Mouse (Mus musculus) layer of hippocampus, adult 2 months (tissue): ENCODE measurements around the gene Ankrd23. TPM values are rescaled to one million over a fixed set of nuclear protein-coding genes. Genes with fewer than 3 reads are reported as not detected.

Source experiments
- DNase-seq, 2 experiments: peaks; one replicate each; pipeline ENCODE4 v3.0.0; 2022; ENCODE audit warnings: low spot score in 2 of 2
- H3K27ac ChIP-seq: fragments of 200-600 bp; 2 replicates; pipeline ENCODE4 v1.8.1; 2022
- H3K4me3 ChIP-seq: fragments of 200-600 bp; 2 replicates; pipeline ENCODE4 v1.8.1; 2022; ENCODE audit warnings: mild to moderate bottlenecking
- CTCF ChIP-seq: fragments of 200-600 bp; conservative IDR thresholded peaks from 2 replicates; pipeline ENCODE4 v1.8.1; 2022; ENCODE audit warnings: antibody characterized with exemption, mild to moderate bottlenecking, moderate library complexity
- total RNA-seq, 2 experiments: library from RNA; stranded (reverse); gene quantifications; 2 replicates each; pipeline ENCODE4 v1.2.3; 2021

Gene Ankrd23
- total RNA-seq, 2 experiments from 2014 or later = 6.8 to 10.3 TPM

GRCm38 (mm10) chr1:36572140-36572700 is 35.5 kb upstream of the Ankrd23 start:
- no peak for DNase-seq
- TF ChIP-seq CTCF = no peak
- Histone ChIP-seq H3K27ac (no peak overlapping the region), H3K4me3 (no peak overlapping the region)

GRCm38 (mm10) chr1:36571627-36572026 is 34.9 kb upstream of the Ankrd23 start:
- no peak overlapping the region for H3K27ac ChIP-seq
- no peak for TF ChIP-seq CTCF
- no peak overlapping the region for H3K4me3 ChIP-seq
- no peak for DNase-seq

- no peak for DNase-seq
- TF ChIP-seq CTCF = no peak
- Histone ChIP-seq H3K27ac (no peak overlapping the region), H3K4me3 (no peak overlapping the region)
These were observed 33.6 kb upstream of the Ankrd23 start for GRCm38 (mm10) chr1:36570320-36570719.

GRCm38 (mm10) chr1:36569694-36570276 is 33.1 kb upstream of the Ankrd23 start:
- H3K4me3 ChIP-seq = no peak overlapping the region
- no peak overlapping the region for H3K27ac ChIP-seq
- no peak for TF ChIP-seq CTCF
- DNase-seq = no peak

GRCm38 (mm10) chr1:36568776-36569175 is 32.1 kb upstream of the Ankrd23 start:
- Histone ChIP-seq H3K27ac (0 out of 2 replicates have a peak overlapping the region, but pooled peaks have one; percentile 23), H3K4me3 (no peak overlapping the region)
- TF ChIP-seq CTCF = no peak
- DNase-seq = no peak

- Histone ChIP-seq H3K4me3 (no peak overlapping the region), H3K27ac (no peak overlapping the region)
- no peak for TF ChIP-seq CTCF
- no peak for DNase-seq
These were observed 31.3 kb upstream of the Ankrd23 start for GRCm38 (mm10) chr1:36567818-36568603.

- no peak for DNase-seq
- no peak overlapping the region for H3K4me3 ChIP-seq
- TF ChIP-seq CTCF = no peak
- no peak overlapping the region for H3K27ac ChIP-seq
These were observed 29.7 kb upstream of the Ankrd23 start for GRCm38 (mm10) chr1:36566425-36566824.

GRCm38 (mm10) chr1:36564101-36564500 is 27.4 kb upstream of the Ankrd23 start:
- no peak for TF ChIP-seq CTCF
- DNase-seq = no peak
- H3K4me3 ChIP-seq = no peak overlapping the region
- H3K27ac ChIP-seq = no peak overlapping the region

GRCm38 (mm10) chr1:36563632-36564031 is 26.9 kb upstream of the Ankrd23 start:
- Histone ChIP-seq H3K4me3 (no peak overlapping the region), H3K27ac (no peak overlapping the region)
- TF ChIP-seq CTCF = no peak
- no peak for DNase-seq

- no peak for TF ChIP-seq CTCF
- no peak overlapping the region for H3K27ac ChIP-seq
These were observed 26.5 kb upstream of the Ankrd23 start for GRCm38 (mm10) chr1:36563197-36563596.

GRCm38 (mm10) chr1:36562388-36562787 is 25.7 kb upstream of the Ankrd23 start:
- no peak overlapping the region for H3K4me3 ChIP-seq
- DNase-seq = no peak
- H3K27ac ChIP-seq = no peak overlapping the region
- TF ChIP-seq CTCF = no peak

More at GRCm38 (mm10) chr1:36563197-36563596, 26.5 kb upstream of the Ankrd23 start:
- no peak overlapping the region for H3K4me3 ChIP-seq
- no peak for DNase-seq

- DNase-seq = no peak
- no peak for TF ChIP-seq CTCF
- Histone ChIP-seq H3K27ac (no peak overlapping the region), H3K4me3 (no peak overlapping the region)
These were observed 24.2 kb upstream of the Ankrd23 start for GRCm38 (mm10) chr1:36560903-36561302.

- H3K4me3 ChIP-seq = no peak overlapping the region
- no peak for TF ChIP-seq CTCF
- no peak for DNase-seq
- H3K27ac ChIP-seq = no peak overlapping the region
These were observed 23.2 kb upstream of the Ankrd23 start for GRCm38 (mm10) chr1:36559888-36560287.

- no peak for TF ChIP-seq CTCF
- DNase-seq = no peak
- H3K27ac ChIP-seq = no peak overlapping the region
- no peak overlapping the region for H3K4me3 ChIP-seq
These were observed 22.6 kb upstream of the Ankrd23 start for GRCm38 (mm10) chr1:36559256-36559655.
